Mouse (Mus musculus) hindbrain, embryonic 15.5 days (tissue): ENCODE measurements at regions not wholly inside any gene's neighbourhood (a gene's known extent, or its start where the extent isn't known, plus 50 kb on each side); places are given as distances from the start of the nearest gene placed in this dataset.

Source experiments
- ATAC-seq: fragments of 200-750 bp; cut with Nextera tagmentation; 2 replicates; pipeline ENCODE4 v1.8.0; 2017; ENCODE audit warnings: low read depth, moderate number of reproducible peaks, moderate TSS enrichment; ENCODE audit not compliant: low FRiP score
- H3K27ac ChIP-seq: fragments of 300-500 bp; sonication (generic); replicated peaks from 2 replicates; pipeline ENCODE4 v1.5.1; 2015; ENCODE audit warnings: mild to moderate bottlenecking, inconsistent platforms
- H3K27me3 ChIP-seq: fragments of 300-500 bp; sonication (generic); 2 replicates; pipeline ENCODE4 v1.6.1; 2015; ENCODE audit warnings: control low read depth, inconsistent platforms
- H3K36me3 ChIP-seq: fragments of 300-500 bp; sonication (generic); 2 replicates; pipeline ENCODE4 v1.6.1; 2015; ENCODE audit warnings: control low read depth, inconsistent platforms
- H3K4me1 ChIP-seq: fragments of 300-500 bp; sonication (generic); replicated peaks from 2 replicates; pipeline ENCODE4 v1.6.1; 2015; ENCODE audit warnings: control low read depth, inconsistent platforms
- H3K4me2 ChIP-seq: fragments of 300-500 bp; sonication (generic); 2 replicates; pipeline ENCODE4 v1.6.1; 2015; ENCODE audit warnings: moderate library complexity, mild to moderate bottlenecking, inconsistent platforms
- H3K4me3 ChIP-seq: fragments of 300-500 bp; sonication (generic); 2 replicates; pipeline ENCODE4 v1.5.1; 2015; ENCODE audit warnings: mild to moderate bottlenecking, inconsistent platforms
- H3K9ac ChIP-seq: fragments of 300-500 bp; sonication (generic); 2 replicates; pipeline ENCODE4 v1.6.1; 2015; ENCODE audit warnings: inconsistent platforms
- H3K9me3 ChIP-seq: fragments of 300-500 bp; sonication (generic); 2 replicates; pipeline ENCODE4 v1.6.1; 2016; ENCODE audit warnings: control low read depth, inconsistent platforms
- WGBS: fragments of 180-500 bp; shearing (Covaris S2); methylation state at CpG from one replicate; pipeline ENCODE4 v1.1.7; 2015; 5-methylcytosine and 5-hydroxymethylcytosine counted together

DNA sequence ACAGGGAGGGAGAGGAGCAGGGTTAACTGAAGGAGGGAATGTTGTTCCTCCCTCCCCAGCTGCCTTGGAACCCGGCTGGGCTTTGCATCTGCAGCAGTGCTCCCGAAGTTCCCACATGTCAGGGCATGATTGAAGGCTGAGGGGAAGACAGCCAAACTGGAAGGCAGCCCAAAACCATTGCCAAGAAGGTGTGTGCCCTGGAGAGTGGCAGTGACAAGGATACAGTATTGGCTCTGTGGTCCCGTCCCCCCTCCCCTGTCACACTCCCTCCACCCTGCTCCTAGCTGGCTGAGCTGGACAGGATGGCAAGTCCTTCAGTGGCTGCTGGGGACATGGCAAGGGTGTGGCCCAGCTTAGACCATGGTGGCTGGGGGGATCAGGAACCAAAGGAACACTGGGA lies 79.1 kb downstream of the Cyp26b1 start:
- WGBS = 39% methylated on average over 3 of the region's 3 CpGs
- H3K4me3 ChIP-seq = no peak overlapping the region
- ATAC-seq = peak; percentile 51; the same call in 1 of the 2 replicates
- H3K36me3 ChIP-seq = no peaks in the 10 kb centered on the region
- H3K9me3 ChIP-seq = no peaks in the 10 kb centered on the region
- H3K9ac ChIP-seq = no peak overlapping the region
- H3K27ac ChIP-seq = no peak overlapping the region
- no peaks in the 10 kb centered on the region for H3K27me3 ChIP-seq
- H3K4me2 ChIP-seq = no peak overlapping the region
- H3K4me1 ChIP-seq = no peaks in the 10 kb centered on the region

DNA sequence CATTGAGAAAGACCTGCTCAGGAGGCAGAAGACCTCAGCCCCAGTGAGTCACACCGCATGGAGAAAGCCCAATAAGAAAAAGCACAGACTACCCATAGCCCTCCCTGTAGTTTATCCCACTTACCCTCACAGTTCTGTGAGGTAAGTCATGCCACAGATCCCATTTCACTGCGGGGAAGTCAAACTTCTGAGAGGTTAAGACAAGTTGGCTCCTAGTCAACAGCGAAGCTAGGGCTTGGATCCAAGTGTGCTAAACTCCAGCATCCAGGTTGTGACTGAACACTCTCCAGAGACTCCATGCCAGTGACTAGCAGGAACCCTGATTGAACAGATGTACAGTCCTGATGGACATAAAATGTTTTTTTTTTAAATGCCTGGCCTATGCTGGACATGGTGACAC lies 85.1 kb downstream of the Cyp26b1 start:
- no peak for ATAC-seq
- H3K36me3 ChIP-seq = no peaks in the 10 kb centered on the region
- no peak overlapping the region for H3K9ac ChIP-seq
- WGBS = 88% methylated on average over 3 of the region's 3 CpGs
- no peak overlapping the region for H3K27ac ChIP-seq
- no peak overlapping the region for H3K4me3 ChIP-seq
- H3K4me2 ChIP-seq = no peak overlapping the region
- no peaks in the 10 kb centered on the region for H3K9me3 ChIP-seq
- no peaks in the 10 kb centered on the region for H3K4me1 ChIP-seq
- H3K27me3 ChIP-seq = no peaks in the 10 kb centered on the region

DNA sequence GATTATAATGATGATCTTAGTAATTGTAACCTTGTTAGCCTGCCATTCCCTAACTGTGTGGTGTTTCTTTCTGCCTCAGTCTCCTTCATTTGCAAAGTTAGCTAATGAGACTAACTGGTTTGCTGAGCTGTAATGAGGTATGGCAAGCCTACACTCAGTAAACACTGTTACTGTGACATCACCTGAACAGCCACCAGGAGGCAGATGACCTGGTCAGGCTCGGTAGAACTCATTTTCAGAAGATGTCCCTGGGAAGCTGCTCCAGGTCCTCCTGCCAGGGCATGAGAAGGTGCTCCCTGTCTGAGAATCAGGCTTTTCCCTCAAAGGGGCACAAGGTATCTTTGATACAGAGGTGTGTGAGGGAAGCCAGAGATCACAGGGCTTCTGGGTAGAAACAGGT lies 87.0 kb downstream of the Cyp26b1 start:
- Histone ChIP-seq H3K4me1 (no peaks in the 10 kb centered on the region), H3K27me3 (no peaks in the 10 kb centered on the region), H3K9me3 (no peaks in the 10 kb centered on the region), H3K9ac (no peak overlapping the region), H3K4me2 (no peak overlapping the region), H3K27ac (no peak overlapping the region), H3K36me3 (no peaks in the 10 kb centered on the region), H3K4me3 (no peak overlapping the region)
- WGBS = 24% methylated on average over 1 of the region's 1 CpGs
- ATAC-seq = no peak

- ATAC-seq = no peak
- Histone ChIP-seq H3K9me3 (no peaks in the 10 kb centered on the region), H3K36me3 (no peaks in the 10 kb centered on the region), H3K27ac (no peak overlapping the region), H3K27me3 (no peaks in the 10 kb centered on the region), H3K4me2 (no peak overlapping the region), H3K4me1 (no peaks in the 10 kb centered on the region), H3K9ac (no peak overlapping the region), H3K4me3 (no peak overlapping the region)
- 37% methylated on average over 13 of the region's 13 CpGs for WGBS
These were observed 93.3 kb downstream of the Cyp26b1 start for GRCm38 (mm10) chr6:84500255-84500886.

GRCm38 (mm10) chr6:84498076-84498475 lies 95.6 kb downstream of the Cyp26b1 start:
- Histone ChIP-seq H3K9ac (no peak overlapping the region), H3K4me3 (no peak overlapping the region), H3K36me3 (no peaks in the 10 kb centered on the region), H3K27me3 (no peaks in the 10 kb centered on the region), H3K9me3 (no peaks in the 10 kb centered on the region), H3K4me2 (no peak overlapping the region), H3K27ac (no peak overlapping the region), H3K4me1 (peaks cover 2% of the 10 kb centered on the region; the same call in 1 of the 2 replicates)
- no peak for ATAC-seq
- 87% methylated on average over 9 of the region's 9 CpGs for WGBS

GRCm38 (mm10) chr6:84493676-84494075 lies 100.0 kb downstream of the Cyp26b1 start:
- ATAC-seq = no peak
- Histone ChIP-seq H3K4me3 (no peak overlapping the region), H3K36me3 (no peaks in the 10 kb centered on the region), H3K4me2 (no peak overlapping the region), H3K27ac (no peak overlapping the region), H3K4me1 (peaks cover 3% of the 10 kb centered on the region; the same call in 1 of the 2 replicates), H3K9me3 (no peaks in the 10 kb centered on the region), H3K9ac (no peak overlapping the region), H3K27me3 (no peaks in the 10 kb centered on the region)
- WGBS = 81% methylated on average over 6 of the region's 6 CpGs

- 63% methylated on average over 8 of the region's 8 CpGs for WGBS
- Histone ChIP-seq H3K4me2 (no peak overlapping the region), H3K36me3 (no peaks in the 10 kb centered on the region), H3K4me3 (no peak overlapping the region), H3K9me3 (no peaks in the 10 kb centered on the region), H3K4me1 (peaks cover 3% of the 10 kb centered on the region; the same call in 1 of the 2 replicates), H3K9ac (no peak overlapping the region), H3K27me3 (no peaks in the 10 kb centered on the region), H3K27ac (no peak overlapping the region)
- no peak for ATAC-seq
These were observed 100.5 kb downstream of the Cyp26b1 start for GRCm38 (mm10) chr6:84493169-84493568.

- H3K27ac ChIP-seq = no peak overlapping the region
- H3K27me3 ChIP-seq = no peaks in the 10 kb centered on the region
- no peaks in the 10 kb centered on the region for H3K36me3 ChIP-seq
- no peak overlapping the region for H3K4me2 ChIP-seq
- no peaks in the 10 kb centered on the region for H3K9me3 ChIP-seq
- H3K4me3 ChIP-seq = no peak overlapping the region
- H3K9ac ChIP-seq = no peak overlapping the region
- WGBS = 88% methylated on average over 2 of the region's 2 CpGs
- H3K4me1 ChIP-seq = peaks cover 3% of the 10 kb centered on the region; the same call in 1 of the 2 replicates
- no peak for ATAC-seq
These were observed 101.1 kb downstream of the Cyp26b1 start for GRCm38 (mm10) chr6:84492594-84492993.

- H3K4me2 ChIP-seq = no peak overlapping the region
- no peaks in the 10 kb centered on the region for H3K9me3 ChIP-seq
- no peaks in the 10 kb centered on the region for H3K27me3 ChIP-seq
- no peak overlapping the region for H3K9ac ChIP-seq
- H3K27ac ChIP-seq = no peak overlapping the region
- ATAC-seq = no peak
- H3K4me1 ChIP-seq = peaks cover 3% of the 10 kb centered on the region; the same call in 1 of the 2 replicates
- H3K36me3 ChIP-seq = no peaks in the 10 kb centered on the region
- WGBS = 75% methylated on average over 5 of the region's 5 CpGs
- H3K4me3 ChIP-seq = no peak overlapping the region
These were observed 102.6 kb downstream of the Cyp26b1 start for GRCm38 (mm10) chr6:84491106-84491505.

- H3K36me3 ChIP-seq = no peaks in the 10 kb centered on the region
- H3K27ac ChIP-seq = no peak overlapping the region
- H3K4me3 ChIP-seq = no peak overlapping the region
- no peak overlapping the region for H3K9ac ChIP-seq
- no peaks in the 10 kb centered on the region for H3K9me3 ChIP-seq
- H3K4me1 ChIP-seq = peaks cover 6% of the 10 kb centered on the region
- WGBS = 57% methylated on average over 7 of the region's 7 CpGs
- no peak overlapping the region for H3K4me2 ChIP-seq
- ATAC-seq = no peak
- H3K27me3 ChIP-seq = no peaks in the 10 kb centered on the region
These were observed 112.5 kb downstream of the Cyp26b1 start for GRCm38 (mm10) chr6:84481205-84481604.

DNA sequence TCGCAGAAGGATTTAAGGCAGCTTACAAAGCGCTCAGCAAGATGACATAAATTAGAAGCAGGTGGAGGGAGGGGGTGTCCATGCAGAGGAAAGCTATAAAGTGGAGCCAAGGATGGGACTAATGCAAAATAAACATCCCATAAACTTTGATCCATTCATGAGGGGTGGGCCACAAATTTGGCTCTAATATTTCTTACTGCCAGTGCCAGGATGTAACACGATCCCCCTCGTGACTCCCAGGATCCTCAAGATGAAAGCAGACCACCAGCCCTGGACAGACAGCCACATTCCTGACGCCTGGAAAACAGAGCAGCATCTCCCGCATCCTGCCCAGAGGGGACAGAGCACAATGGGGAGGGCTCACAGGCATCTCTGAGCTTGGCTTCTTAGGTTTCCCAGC lies 116.6 kb downstream of the Cyp26b1 start:
- H3K9me3 ChIP-seq = no peaks in the 10 kb centered on the region
- H3K4me3 ChIP-seq = no peak overlapping the region
- H3K4me2 ChIP-seq = no peak overlapping the region
- H3K9ac ChIP-seq = no peak overlapping the region
- WGBS = 59% methylated on average over 6 of the region's 6 CpGs
- peaks cover 6% of the 10 kb centered on the region for H3K4me1 ChIP-seq
- ATAC-seq = no peak
- no peaks in the 10 kb centered on the region for H3K36me3 ChIP-seq
- no peaks in the 10 kb centered on the region for H3K27me3 ChIP-seq
- no peak overlapping the region for H3K27ac ChIP-seq

DNA sequence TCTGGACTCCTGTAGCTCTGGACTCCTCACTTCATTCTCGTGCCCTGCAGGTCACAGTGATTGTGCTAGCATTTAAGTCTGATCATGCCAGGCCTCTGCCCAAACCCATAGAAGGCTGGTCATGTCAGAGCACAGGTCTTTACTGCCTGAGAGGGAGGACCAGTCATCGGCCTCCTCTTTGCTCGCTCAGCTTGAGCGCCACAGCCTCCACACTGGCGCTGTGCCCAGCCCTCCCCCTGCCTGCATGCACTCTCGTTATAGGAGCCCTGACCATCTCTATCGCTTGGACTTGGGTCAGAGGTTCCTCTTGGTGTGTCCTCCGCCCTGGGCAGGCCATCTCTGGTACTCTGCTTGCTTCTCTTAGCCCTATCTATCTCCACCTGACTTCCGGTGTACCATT lies 117.2 kb downstream of the Cyp26b1 start:
- Histone ChIP-seq H3K27me3 (no peaks in the 10 kb centered on the region), H3K4me1 (peaks cover 6% of the 10 kb centered on the region), H3K4me2 (peak overlapping the region; percentile 21; the same call in 1 of the 2 replicates), H3K36me3 (no peaks in the 10 kb centered on the region), H3K9ac (no peak overlapping the region), H3K9me3 (no peaks in the 10 kb centered on the region), H3K27ac (no peak overlapping the region), H3K4me3 (no peak overlapping the region)
- WGBS = 64% methylated on average over 9 of the region's 9 CpGs
- peak; percentile 48; the same call in 1 of the 2 replicates for ATAC-seq

- no peaks in the 10 kb centered on the region for H3K9me3 ChIP-seq
- no peak overlapping the region for H3K9ac ChIP-seq
- no peak overlapping the region for H3K4me3 ChIP-seq
- no peak overlapping the region for H3K27ac ChIP-seq
- no peaks in the 10 kb centered on the region for H3K36me3 ChIP-seq
- ATAC-seq = no peak
- H3K27me3 ChIP-seq = no peaks in the 10 kb centered on the region
- H3K4me2 ChIP-seq = no peak overlapping the region
- peaks cover 6% of the 10 kb centered on the region for H3K4me1 ChIP-seq
These were observed 118.9 kb downstream of the Cyp26b1 start for GRCm38 (mm10) chr6:84474835-84475234.
